Mouse (Mus musculus) myocyte (in vitro differentiated cells): ENCODE results near the gene Kcnip2. TPM values are rescaled to one million over a fixed set of nuclear protein-coding genes. Genes with fewer than 3 reads are reported as not detected.

ENCODE experiments used
- H3K27me3 ChIP-seq: one replicate; pipeline ENCODE4 v1.6.1; 2011; ENCODE audit not compliant: control insufficient read depth, insufficient read depth, insufficient read length
- H3K36me3 ChIP-seq: one replicate; pipeline ENCODE4 v1.6.1; 2011; ENCODE audit not compliant: control insufficient read depth, insufficient read depth
- H3K4me2 ChIP-seq: one replicate; pipeline ENCODE4 v1.6.1; 2011; ENCODE audit warnings: low read depth, control low read depth
- H3K4me3 ChIP-seq: one replicate; pipeline ENCODE4 v1.5.1; 2011; ENCODE audit warnings: mild to moderate bottlenecking, control low read depth, moderate library complexity
- H3K79me2 ChIP-seq: one replicate; pipeline ENCODE4 v1.6.1; 2011; ENCODE audit not compliant: control insufficient read depth, insufficient read depth
- H3ac ChIP-seq: one replicate; pipeline ENCODE4 v1.6.1; 2011; ENCODE audit not compliant: control insufficient read depth, insufficient read length
- CEBPB ChIP-seq: IDR thresholded peaks from 2 replicates; pipeline ENCODE4 v1.6.1; 2011; ENCODE audit warnings: mild to moderate bottlenecking, moderate library complexity; ENCODE audit not compliant: poor library complexity, insufficient read depth, severe bottlenecking
- E2F4 ChIP-seq: IDR thresholded peaks from one replicate; pipeline ENCODE4 v1.6.1; 2011; ENCODE audit warnings: mild to moderate bottlenecking, control low read depth, moderate library complexity; ENCODE audit not compliant: insufficient read depth
- MAX ChIP-seq: IDR thresholded peaks from one replicate; pipeline ENCODE4 v1.6.1; 2011; ENCODE audit warnings: low read depth, mild to moderate bottlenecking, control low read depth
- MYOD1 ChIP-seq, 3 experiments: IDR thresholded peaks; one replicate each; pipeline ENCODE4 v1.6.1; 2011; ENCODE audit warnings: control low read depth in 2 of 3, low read depth in 2 of 3, mild to moderate bottlenecking in 2 of 3, moderate library complexity in 1 of 3; ENCODE audit not compliant: insufficient read length in 2 of 3, control insufficient read depth in 1 of 3
- MYOG ChIP-seq, 3 experiments: IDR thresholded peaks; one replicate each; pipeline ENCODE4 v1.6.1; 2011; ENCODE audit warnings: control low read depth in 2 of 3, low read depth in 2 of 3, mild to moderate bottlenecking in 2 of 3; ENCODE audit not compliant: insufficient read length in 2 of 3, control insufficient read depth in 1 of 3, insufficient read depth in 1 of 3
- POLR2A ChIP-seq: IDR thresholded peaks from one replicate; pipeline ENCODE4 v1.6.1; 2011; ENCODE audit warnings: low read depth, mild to moderate bottlenecking, control low read depth, moderate library complexity; ENCODE audit not compliant: insufficient read length
- POLR2AphosphoS2 ChIP-seq: IDR thresholded peaks from one replicate; pipeline ENCODE4 v1.6.1; 2011; ENCODE audit warnings: low read depth, control low read depth; ENCODE audit not compliant: insufficient read length
- REST ChIP-seq: IDR thresholded peaks from one replicate; pipeline ENCODE4 v1.6.1; 2011; ENCODE audit warnings: mild to moderate bottlenecking, control low read depth, moderate library complexity; ENCODE audit not compliant: insufficient read depth, insufficient read length
- SRF ChIP-seq: IDR thresholded peaks from one replicate; pipeline ENCODE4 v1.6.1; 2011; ENCODE audit warnings: low read depth; ENCODE audit not compliant: control insufficient read depth, insufficient read length
- TCF12 ChIP-seq: IDR thresholded peaks from one replicate; pipeline ENCODE4 v1.6.1; 2011; ENCODE audit warnings: mild to moderate bottlenecking, control low read depth; ENCODE audit not compliant: poor library complexity, insufficient read depth, severe bottlenecking
- TCF3 ChIP-seq: IDR thresholded peaks from one replicate; pipeline ENCODE4 v1.6.1; 2011; ENCODE audit warnings: low read depth, control low read depth; ENCODE audit not compliant: insufficient read length
- USF1 ChIP-seq: IDR thresholded peaks from one replicate; pipeline ENCODE4 v1.6.1; 2011; ENCODE audit warnings: low read depth, mild to moderate bottlenecking, control low read depth, moderate library complexity
- polyA plus RNA-seq: library from polyadenylated mRNA; unstranded; fragments of >200 nt; fragmentation: generic; extraction: Trizol; gene quantifications from one replicate; pipeline ENCODE4 v1.2.1, GENCODE M21; 2012; ENCODE audit warnings: missing spikeins

Kcnip2 gene
- polyA plus RNA-seq, 1 experiment = 0.04 TPM

- TF ChIP-seq TCF12 (no peak), E2F4 (no peak), POLR2A (no peak), MAX (no peak), MYOD1 (IDR thresholded peaks at IDR 0.05; ENCODE audit: control insufficient read depth in 1 of 3, insufficient read length in 2 of 3, low read depth in 2 of 3) (no peak), USF1 (no peak), MYOG (IDR thresholded peaks at IDR 0.05; ENCODE audit: control insufficient read depth in 1 of 3, insufficient read depth in 1 of 3, insufficient read length in 2 of 3, low read depth in 2 of 3) (no peak), CEBPB (no peak), REST (no peak), TCF3 (no peak)
- Histone ChIP-seq H3K36me3 (peaks cover 32% of the 10 kb centered on the region), H3K79me2 (no peaks in the 10 kb centered on the region), H3K4me3 (no peak overlapping the region), H3ac (no peak overlapping the region), H3K4me2 (no peak overlapping the region), H3K27me3 (no peaks in the 10 kb centered on the region)
Measured at GRCm38 (mm10) chr19:45751881-45752280, 64.0 kb downstream of the Kcnip2 start.

DNA sequence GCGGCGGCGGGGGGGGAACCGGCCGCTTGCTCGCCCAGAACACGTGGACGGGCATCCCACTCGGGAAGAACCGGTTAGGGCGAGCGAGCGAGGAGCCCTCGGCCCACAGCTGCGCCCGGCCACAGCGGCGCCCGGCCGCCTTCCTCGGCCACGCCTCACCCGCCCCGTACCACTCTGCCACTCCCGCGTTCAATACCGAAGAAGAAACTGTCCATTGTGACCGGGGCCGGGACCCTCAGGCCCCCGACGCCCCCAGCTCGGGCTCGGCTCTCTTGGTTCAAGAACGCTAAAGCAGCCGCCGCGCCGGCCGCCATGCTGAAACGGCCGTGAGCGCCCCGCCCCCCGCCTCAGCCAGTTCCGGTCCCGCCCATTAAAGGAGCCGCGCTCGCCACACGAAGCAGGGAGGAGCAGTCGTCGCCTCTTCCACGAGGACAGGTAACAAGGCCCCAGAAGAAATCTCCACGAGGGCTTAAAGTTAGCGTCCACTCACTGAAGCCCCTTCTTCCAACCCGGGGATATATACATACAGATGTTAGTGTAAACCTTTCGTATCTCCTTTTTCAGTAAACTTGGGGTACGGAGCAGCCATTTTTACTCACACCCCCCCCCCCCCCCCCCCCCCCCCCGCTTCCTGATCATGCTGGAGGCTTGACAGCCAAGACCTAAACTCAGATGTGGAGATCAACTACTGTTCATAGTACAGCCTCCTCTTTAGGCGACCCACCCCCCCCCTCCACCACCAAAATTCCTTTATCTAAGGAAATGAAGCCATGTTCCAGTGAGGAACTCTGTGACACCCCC lies 66.4 kb downstream of the Kcnip2 start, which contains the start of gene Npm3:
Gene Npm3, minus strand, starts transcription at position 349 of the 801 bp plus-strand sequence.
- H3K27me3 ChIP-seq = no peaks in the 10 kb centered on the region
- TF ChIP-seq USF1 (no peak), POLR2A (peak; percentile 51), TCF12 (no peak), CEBPB (no peak), MYOG (IDR thresholded peaks at IDR 0.05; ENCODE audit: control insufficient read depth in 1 of 3, insufficient read depth in 1 of 3, insufficient read length in 2 of 3, low read depth in 2 of 3) (peak in 1 of 3 experiments; percentile 26), SRF (no peak), MYOD1 (IDR thresholded peaks at IDR 0.05; ENCODE audit: control insufficient read depth in 1 of 3, insufficient read length in 2 of 3, low read depth in 2 of 3) (peak in 1 of 3 experiments; percentile 23), MAX (no peak), POLR2AphosphoS2 (peak; percentile 82), REST (no peak), E2F4 (no peak), TCF3 (no peak)

GRCm38 (mm10) chr19:45748691-45749242 lies 67.1 kb downstream of the Kcnip2 start:
- Histone ChIP-seq H3ac (peak overlapping the region; percentile 24), H3K36me3 (peaks cover 8% of the 10 kb centered on the region), H3K4me3 (peak overlapping the region; percentile 58), H3K27me3 (peaks cover under 1% of the 10 kb centered on the region), H3K79me2 (no peaks in the 10 kb centered on the region), H3K4me2 (peak overlapping the region; percentile 93)
- TF ChIP-seq USF1 (no peak), POLR2A (no peak), REST (no peak), MYOG (IDR thresholded peaks at IDR 0.05; ENCODE audit: control insufficient read depth in 1 of 3, insufficient read depth in 1 of 3, insufficient read length in 2 of 3, low read depth in 2 of 3) (no peak), POLR2AphosphoS2 (no peak), TCF3 (no peak), CEBPB (no peak), TCF12 (no peak), MAX (no peak), SRF (no peak)

More for the DNA sequence above, 66.4 kb downstream of the Kcnip2 start, which contains the start of gene Npm3:
- Histone ChIP-seq H3K4me3 (peak within 1 kb of the TSS; percentile 58), H3K79me2 (no peaks in the 10 kb centered on the region), H3K4me2 (peak within 1 kb of the TSS; percentile 93), H3ac (peak within 1 kb of the TSS; percentile 24), H3K36me3 (peaks cover 15% of the 10 kb centered on the region)

DNA sequence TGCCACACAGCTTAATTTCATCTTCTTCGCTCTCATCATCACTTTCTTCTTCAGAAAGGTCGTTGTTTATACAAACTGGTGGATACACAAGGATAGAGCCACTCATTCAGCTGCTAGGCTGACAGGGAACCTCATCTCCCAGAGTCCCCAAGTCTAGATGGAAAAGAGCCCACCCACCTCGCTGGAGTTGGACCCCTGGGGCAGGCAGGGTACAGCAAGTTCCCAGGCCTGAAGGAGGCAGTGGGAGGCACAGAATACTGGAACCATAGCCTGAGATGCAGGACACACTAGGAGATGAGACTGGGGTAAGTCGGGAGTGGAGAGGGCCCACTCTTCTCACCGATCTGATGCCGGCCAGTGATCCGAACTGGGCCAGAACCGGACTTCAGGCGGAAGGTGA lies 67.7 kb downstream of the Kcnip2 start:
- H3K4me2 ChIP-seq = peak overlapping the region; percentile 93
- peak overlapping the region; percentile 24 for H3ac ChIP-seq
- H3K36me3 ChIP-seq = peaks cover 2% of the 10 kb centered on the region
- H3K4me3 ChIP-seq = peak overlapping the region; percentile 58
- H3K27me3 ChIP-seq = peaks cover 6% of the 10 kb centered on the region
- no peaks in the 10 kb centered on the region for H3K79me2 ChIP-seq
- TF ChIP-seq MYOG (IDR thresholded peaks at IDR 0.05; ENCODE audit: control insufficient read depth in 1 of 3, insufficient read depth in 1 of 3, insufficient read length in 2 of 3, low read depth in 2 of 3) = no peak
- no peak for TF ChIP-seq SRF
- TF ChIP-seq MAX = no peak
- TF ChIP-seq CEBPB = no peak
- no peak for TF ChIP-seq POLR2A
